ENCODE assay signal across 8 mouse cellular contexts in the genomic region with DNA sequence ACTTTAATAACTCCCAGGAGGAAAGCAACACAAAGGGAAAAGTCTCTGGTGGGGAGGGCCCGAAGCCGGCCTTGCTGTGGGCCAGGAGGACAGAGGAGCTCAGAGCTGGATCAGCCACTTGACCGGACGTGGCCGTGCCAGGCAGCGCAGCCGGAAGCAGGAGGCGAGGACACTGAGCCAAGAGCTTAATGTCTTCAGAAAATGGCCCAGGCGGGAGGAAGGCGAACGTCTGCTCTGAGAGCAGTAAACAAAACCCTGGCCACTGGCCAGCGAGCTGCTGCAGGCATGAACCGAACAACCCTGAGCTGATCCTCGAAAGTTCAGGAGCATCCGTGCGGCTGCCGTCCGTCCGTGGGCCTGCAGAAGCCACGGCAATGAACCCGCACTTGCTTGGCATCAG. TPM values are rescaled to one million over a fixed set of nuclear protein-coding genes. Genes with fewer than 3 reads are reported as not detected.
DNase-seq lines count a peak whose midpoint lies in the region; ATAC-seq and TF ChIP-seq lines count a peak whose summit lies in the region.

No protein-coding gene starts in this region.

- peak; percentile 86 for DNase-seq in cerebellum, adult 9-11 months
- peak; percentile 46 to 53 for DNase-seq in heart, adult 2 months
- no peak for DNase-seq in liver, embryonic 11.5 days (ENCODE audit: low spot score)
- DNase-seq in ovary, postnatal 36 days (ENCODE audit: low spot score): peak; percentile 69
- no peak for DNase-seq in thymus, postnatal 4 days

- WGBS in forebrain, embryonic 13.5 days: 42% methylated on average over 21 of the region's 21 CpGs
- WGBS in forebrain, embryonic 12.5 days: 58% methylated on average over 21 of the region's 21 CpGs
- WGBS in heart, adult 2 months: 19% methylated on average over 21 of the region's 21 CpGs
- WGBS in kidney, embryonic 15.5 days: 38% methylated on average over 21 of the region's 21 CpGs
- 75% methylated on average over 21 of the region's 21 CpGs for WGBS in liver, embryonic 11.5 days

- no peaks in the 10 kb centered on the region for H3K27me3 ChIP-seq in forebrain, embryonic 13.5 days
- H3K27me3 ChIP-seq in forebrain, embryonic 12.5 days: peaks cover 29% of the 10 kb centered on the region
- H3K27me3 ChIP-seq in heart, adult 2 months (ENCODE audit: control insufficient read depth, insufficient read depth, low read length): no peaks in the 10 kb centered on the region
- H3K27me3 ChIP-seq in kidney, embryonic 15.5 days: no peaks in the 10 kb centered on the region
- no peaks in the 10 kb centered on the region for H3K27me3 ChIP-seq in liver, embryonic 11.5 days (replicated peaks; ENCODE audit: control insufficient read depth, insufficient read depth, low read length)

- no peaks in the 10 kb centered on the region for H3K79me2 ChIP-seq in heart, adult 2 months (replicated peaks; ENCODE audit: control insufficient read depth, insufficient read depth, low read length)

- TF ChIP-seq CTCF in heart, adult 2 months (IDR thresholded peaks at IDR 0.05): no peak

- intact Hi-C loops in heart, adult 2 months (cut with DNase I): no loop called here

- H3K4me1 ChIP-seq in forebrain, embryonic 13.5 days: peaks cover 38% of the 10 kb centered on the region
- H3K4me1 ChIP-seq in forebrain, embryonic 12.5 days: peaks cover 52% of the 10 kb centered on the region
- no peaks in the 10 kb centered on the region; the same call in none of the 2 replicates for H3K4me1 ChIP-seq in heart, adult 2 months (ENCODE audit: control insufficient read depth, insufficient read depth, low read length)
- peaks cover 61% of the 10 kb centered on the region for H3K4me1 ChIP-seq in kidney, embryonic 15.5 days
- H3K4me1 ChIP-seq in liver, embryonic 11.5 days (replicated peaks; ENCODE audit: control insufficient read depth, insufficient read depth, low read length): peaks cover 46% of the 10 kb centered on the region

- H3K4me2 ChIP-seq in forebrain, embryonic 13.5 days: peak overlapping the region; percentile 20; the same call in 1 of the 2 replicates
- no peak overlapping the region for H3K4me2 ChIP-seq in forebrain, embryonic 12.5 days
- H3K4me2 ChIP-seq in kidney, embryonic 15.5 days: 0 out of 2 replicates have a peak overlapping the region, but pooled peaks have one; percentile 8
- no peak overlapping the region for H3K4me2 ChIP-seq in liver, embryonic 11.5 days

- H3K9me3 ChIP-seq in forebrain, embryonic 13.5 days (replicated peaks): no peaks in the 10 kb centered on the region
- H3K9me3 ChIP-seq in forebrain, embryonic 12.5 days: no peaks in the 10 kb centered on the region
- no peaks in the 10 kb centered on the region for H3K9me3 ChIP-seq in kidney, embryonic 15.5 days (replicated peaks)
- no peaks in the 10 kb centered on the region for H3K9me3 ChIP-seq in liver, embryonic 11.5 days (ENCODE audit: control insufficient read depth, low read length)

- no peak overlapping the region; the same call in 1 of the 2 replicates for H3K27ac ChIP-seq in forebrain, embryonic 13.5 days
- H3K27ac ChIP-seq in forebrain, embryonic 12.5 days: no peak overlapping the region
- H3K27ac ChIP-seq in heart, adult 2 months: no peak overlapping the region
- H3K27ac ChIP-seq in kidney, embryonic 15.5 days: peak overlapping the region; percentile 89
- H3K27ac ChIP-seq in liver, embryonic 11.5 days (ENCODE audit: low read depth, low read length): peak overlapping the region; percentile 46; the same call in 1 of the 2 replicates

- H3K4me3 ChIP-seq in forebrain, embryonic 13.5 days: no peak overlapping the region
- H3K4me3 ChIP-seq in forebrain, embryonic 12.5 days (replicated peaks): no peak overlapping the region
- no peak overlapping the region for H3K4me3 ChIP-seq in heart, adult 2 months
- H3K4me3 ChIP-seq in kidney, embryonic 15.5 days (replicated peaks): no peak overlapping the region
- no peak overlapping the region for H3K4me3 ChIP-seq in liver, embryonic 11.5 days (ENCODE audit: low read depth, low read length)

- TF ChIP-seq POLR2A in heart, adult 2 months (IDR thresholded peaks at IDR 0.05; ENCODE audit: insufficient read depth, low read depth, low read length): no peak

- no peak overlapping the region for H3K9ac ChIP-seq in forebrain, embryonic 13.5 days
- no peak overlapping the region for H3K9ac ChIP-seq in forebrain, embryonic 12.5 days
- H3K9ac ChIP-seq in heart, adult 2 months (ENCODE audit: low read depth, low read length): no peak overlapping the region
- no peak overlapping the region for H3K9ac ChIP-seq in kidney, embryonic 15.5 days
- no peak overlapping the region for H3K9ac ChIP-seq in liver, embryonic 11.5 days (ENCODE audit: low read depth, low read length)

- no peaks in the 10 kb centered on the region for H3K36me3 ChIP-seq in forebrain, embryonic 13.5 days (ENCODE audit: poor library complexity, severe bottlenecking)
- no peaks in the 10 kb centered on the region for H3K36me3 ChIP-seq in forebrain, embryonic 12.5 days (replicated peaks)
- H3K36me3 ChIP-seq in heart, adult 2 months (ENCODE audit: control insufficient read depth, insufficient read depth, low read length): no peaks in the 10 kb centered on the region
- H3K36me3 ChIP-seq in kidney, embryonic 15.5 days: 0 out of 2 replicates have a peak, but pooled peaks cover 3% of the 10 kb centered on the region
- H3K36me3 ChIP-seq in liver, embryonic 11.5 days (ENCODE audit: control insufficient read depth, insufficient read depth, low read length): no peaks in the 10 kb centered on the region; the same call in 1 of the 2 replicates

- no peak for TF ChIP-seq EP300 in heart, adult 2 months (IDR thresholded peaks at IDR 0.05; ENCODE audit: insufficient read depth, low read depth, low read length)

- peak; percentile 57; the same call in 1 of the 2 replicates for ATAC-seq in forebrain, embryonic 13.5 days
- no peak for ATAC-seq in forebrain, embryonic 12.5 days (ENCODE audit: low FRiP score)
- ATAC-seq in kidney, embryonic 15.5 days (replicated peaks; ENCODE audit: low FRiP score): no peak; the same call in 1 of the 2 replicates
- ATAC-seq in liver, embryonic 11.5 days (replicated peaks; ENCODE audit: low FRiP score): no peak

RNA-seq across cellular contexts. Expression of gene Irs2, which starts 29.9 kb away (rescaled TPM):
- 4.5 and 5.2 TPM in 2 replicates for polyA plus RNA-seq in forebrain, embryonic 13.5 days (2015; fragmentation: Nextera tagmentation; extraction: Ambion mirVana)
- 5.0 and 6.5 TPM in 2 replicates for polyA plus RNA-seq in forebrain, embryonic 12.5 days (2016; fragmentation: Nextera tagmentation; extraction: Ambion mirVana)
- 10 to 100 TPM; 13.5 to 19.0 TPM for total RNA-seq in heart, adult 2 months (2021)
- 4.5 TPM in 2 replicates for polyA plus RNA-seq in heart, adult 2 months (2012; rRNA removed)
- 5.6 and 5.7 TPM in 2 replicates for polyA plus RNA-seq in kidney, embryonic 15.5 days (2015; fragmentation: Nextera tagmentation; extraction: Ambion mirVana)
- 8.3 and 8.9 TPM in 2 replicates for polyA plus RNA-seq in liver, embryonic 11.5 days (2014; fragmentation: Nextera tagmentation; extraction: Ambion mirVana)

Comparison
In these comparisons a context has a peak if more than half of its experiments do, and no peak if none do; other contexts are left out.
1. H3K4me2 ChIP-seq: peak in forebrain, embryonic 13.5 days (single experiment) and kidney, embryonic 15.5 days (single experiment); none in forebrain, embryonic 12.5 days (single experiment) and liver, embryonic 11.5 days (single experiment).
2. H3K27ac ChIP-seq: peak in kidney, embryonic 15.5 days (single experiment) and liver, embryonic 11.5 days (single experiment); none in forebrain, embryonic 13.5 days (single experiment), forebrain, embryonic 12.5 days (single experiment) and heart, adult 2 months (single experiment).
3. DNase-seq: peak in cerebellum, adult 9-11 months (single experiment), heart, adult 2 months (2 of 2) and ovary, postnatal 36 days (single experiment); none in liver, embryonic 11.5 days (single experiment) and thymus, postnatal 4 days (single experiment).